Mouse (Mus musculus) layer of hippocampus, adult 18-20 months (tissue): Measurements from ENCODE around the gene Eif4g1. TPM values are rescaled to one million over a fixed set of nuclear protein-coding genes. Genes with fewer than 3 reads are reported as not detected.
"Not testable (repeated sequence)": the region's sequence is repeated elsewhere in the genome, so short reads cannot be mapped to it uniquely, and the experiment has no call there.

Experiments
- DNase-seq, 2 experiments: peaks; one replicate each; pipeline ENCODE4 v3.0.0; 2022; ENCODE audit warnings: low spot score in 2 of 2
- long read RNA-seq: library from polyadenylated mRNA; stranded (forward); transcript quantifications from one replicate; pipeline ENCODE4 v2.0.0, GENCODE M21; 2021
- total RNA-seq, 2 experiments: library from RNA; stranded (reverse); gene quantifications; 2 replicates each; pipeline ENCODE4 v1.2.3; 2021

Eif4g1 gene
- total RNA-seq: 100 to 1,000 TPM; 278 to 283 TPM
- long read RNA-seq, full-length matches to known transcripts: 1 of 162 reads
- long read RNA-seq, partial matches to known transcripts: 73 of 162 reads
- long read RNA-seq, other reads (novel, unspliced or antisense): 88 of 162 reads

DNA sequence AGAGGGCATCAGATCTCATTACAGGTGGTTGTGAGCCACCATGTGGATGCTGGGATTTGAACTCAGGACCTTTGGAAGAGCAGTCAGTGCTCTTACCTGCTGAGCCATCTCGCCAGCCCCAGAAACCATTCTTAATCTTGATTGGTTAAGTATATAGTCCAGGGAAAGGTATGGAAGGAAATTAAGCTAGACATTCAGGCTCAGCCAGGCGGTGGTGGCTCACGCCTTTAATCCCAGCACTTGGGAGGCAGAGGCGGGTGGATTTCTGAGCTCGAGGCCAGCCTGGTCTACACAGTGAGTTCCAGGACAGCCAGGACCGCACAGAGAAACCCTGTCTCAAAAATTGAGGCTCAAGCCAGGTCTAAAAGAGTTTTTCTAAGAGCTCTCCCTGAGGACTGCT lies at the start of gene Eif4g1:
Eif4g1 (plus strand) TSS at position 301 of the 400 bp plus-strand sequence.
- not testable (repeated sequence) for DNase-seq

DNA sequence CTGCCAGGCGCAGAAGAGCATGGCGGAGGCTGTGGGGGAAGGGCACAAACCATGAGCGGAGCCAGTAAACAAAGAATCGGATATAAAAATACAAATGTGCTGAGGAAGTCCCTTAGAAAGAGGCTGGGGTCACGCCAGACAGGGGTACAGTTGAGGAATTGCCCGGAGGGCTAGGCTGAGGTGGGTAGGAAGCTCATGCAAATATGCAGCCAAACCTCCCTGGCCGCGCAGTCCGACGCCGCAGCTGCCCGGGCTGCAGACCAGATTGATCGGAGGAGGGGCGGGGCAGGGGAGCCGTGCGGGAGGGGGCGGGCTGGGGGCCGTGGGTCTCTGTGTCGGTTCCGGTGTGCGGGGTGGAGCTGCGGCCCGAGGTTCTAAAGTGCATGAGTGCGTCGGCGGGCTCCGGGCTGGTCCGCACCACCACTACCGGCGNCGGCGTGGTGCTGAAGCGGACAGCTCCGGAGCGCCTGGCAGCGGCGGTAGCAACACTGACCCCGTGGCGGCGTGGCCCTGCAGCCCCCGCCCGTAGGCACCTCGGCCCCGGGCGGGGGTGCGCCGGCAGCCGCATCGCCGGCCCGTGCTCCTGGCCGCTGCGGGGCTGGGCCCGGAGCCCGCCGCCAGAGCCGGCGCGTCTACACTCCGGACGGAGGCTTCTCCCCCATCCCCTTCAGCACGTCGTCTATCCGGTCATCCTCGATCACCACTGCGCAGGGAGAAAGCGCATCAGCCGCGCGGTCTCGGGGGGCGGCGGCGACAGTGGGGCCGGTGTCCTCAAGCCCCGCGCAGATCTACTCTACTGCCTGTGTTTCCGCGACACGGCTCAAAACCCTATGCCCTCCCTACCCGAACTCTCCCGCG lies 48.3 kb upstream of the Eif4g1 start:
- no peak for DNase-seq

DNA sequence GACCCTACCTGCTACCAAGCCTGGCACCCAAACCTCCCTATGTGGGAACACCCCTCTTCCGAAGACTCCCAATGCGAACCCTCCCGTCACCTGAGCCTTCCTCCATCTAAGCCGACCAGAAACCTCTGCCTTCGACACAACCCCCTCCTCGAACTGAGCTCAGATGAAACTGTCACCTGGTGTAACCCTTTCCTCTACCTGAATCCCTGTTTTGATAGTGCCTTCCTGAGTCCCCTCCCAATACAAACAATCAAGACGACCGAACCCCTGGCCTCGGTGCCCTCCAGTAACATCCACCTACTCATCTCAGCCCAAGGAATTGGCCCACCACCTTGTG lies 47.7 kb upstream of the Eif4g1 start:
- DNase-seq: no peak

DNA sequence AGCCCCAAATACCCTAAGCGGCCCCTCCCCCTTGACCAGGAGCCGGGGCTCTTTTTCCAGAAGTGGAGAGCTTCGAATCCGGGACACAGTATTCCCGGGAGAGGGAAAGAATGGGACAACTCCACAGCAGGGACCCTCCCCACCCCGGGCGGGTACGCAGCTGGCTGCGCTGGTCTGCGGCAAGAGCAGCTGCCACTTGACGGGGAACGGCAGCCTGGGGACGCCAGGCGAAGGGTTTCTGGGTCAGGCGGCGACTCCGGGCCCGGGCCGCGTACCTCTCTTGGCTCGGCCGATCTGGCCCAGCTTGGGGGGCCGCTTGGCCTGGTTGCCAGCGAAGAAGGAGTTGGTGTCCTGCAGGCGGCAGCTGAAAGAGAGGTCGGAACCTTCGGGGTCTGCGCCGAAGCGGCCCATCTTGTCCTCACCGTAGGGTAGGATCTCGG lies 47.3 kb upstream of the Eif4g1 start:
- DNase-seq: no peak

DNA sequence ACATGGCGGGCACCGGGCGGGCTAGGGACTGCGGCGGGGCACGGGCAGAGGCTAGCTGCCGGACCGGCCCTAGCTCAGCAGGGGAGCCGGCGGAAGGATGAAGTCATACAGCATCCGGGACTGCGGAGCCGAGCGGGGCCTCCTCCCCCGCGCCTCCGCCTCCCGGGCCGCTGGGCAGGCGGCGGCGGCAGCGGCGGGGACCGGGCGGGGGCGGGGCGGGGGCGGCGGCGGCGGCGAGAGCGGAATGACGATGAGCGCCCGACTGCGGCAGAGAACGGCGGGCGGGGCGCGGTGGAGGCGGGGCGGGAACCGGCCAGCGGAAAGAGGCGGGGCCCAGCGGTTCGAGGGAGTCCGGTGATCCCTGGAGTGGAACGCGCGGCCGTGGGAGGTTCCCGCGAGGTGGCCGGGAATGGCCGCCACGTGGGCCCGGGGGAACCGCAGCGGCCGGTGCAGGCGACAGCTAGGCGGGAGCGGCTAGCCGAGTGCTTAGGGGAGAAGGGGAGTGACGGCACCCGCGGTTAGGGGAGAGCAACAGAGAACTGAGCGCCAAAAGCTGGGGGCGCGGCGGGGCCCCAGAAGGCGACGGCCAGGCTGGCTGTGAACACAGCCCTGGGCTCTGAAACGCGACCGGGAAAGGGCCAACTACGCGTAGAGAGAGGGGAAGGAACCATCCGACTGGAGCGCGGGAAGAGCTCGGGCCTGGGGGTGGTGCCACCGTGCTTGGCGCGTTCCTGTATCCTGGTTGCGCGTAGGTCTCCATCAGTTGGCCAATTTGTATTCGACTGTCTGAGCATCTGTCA lies 46.7 kb upstream of the Eif4g1 start, which contains the start of gene Camk2n2:
Camk2n2 (minus strand) TSS at position 97 of the 800 bp plus-strand sequence.
- peak in 1 of 2 experiments; percentile 39 for DNase-seq

DNA sequence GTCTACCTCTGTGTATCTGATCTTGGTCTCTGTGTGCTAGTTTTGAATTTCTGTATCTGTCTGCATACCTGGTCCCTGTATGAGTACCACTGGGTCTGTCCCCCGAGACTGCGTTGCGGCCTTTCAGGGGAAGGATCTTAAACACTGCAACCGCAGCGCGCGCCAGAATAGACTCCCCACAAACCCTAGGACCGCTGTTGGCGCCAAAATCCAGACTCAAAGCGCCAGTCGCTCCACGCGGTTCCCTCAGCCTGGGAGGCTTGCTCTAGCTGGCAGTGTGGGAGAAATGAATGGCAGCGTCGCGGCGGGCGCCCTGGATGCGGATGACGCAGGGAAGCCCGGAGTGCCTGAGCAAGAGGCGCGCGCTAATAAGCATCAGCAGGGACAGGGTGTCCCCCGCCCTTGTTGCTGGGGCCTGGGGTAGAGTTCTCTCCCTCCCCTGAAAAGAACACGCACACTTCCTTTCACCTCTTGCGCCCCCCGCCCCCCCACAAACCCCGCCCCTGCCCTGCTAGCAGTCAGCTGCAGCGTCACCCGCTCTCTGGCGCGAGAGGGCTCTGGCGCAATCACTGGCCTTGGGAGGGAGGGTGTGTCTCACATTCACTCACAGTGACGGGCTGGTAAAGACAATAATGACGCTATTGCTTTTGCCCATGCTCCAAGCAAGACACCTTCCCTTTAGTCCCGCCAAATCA lies 46.0 kb upstream of the Eif4g1 start:
- DNase-seq: peak; percentile 57 to 69

DNA sequence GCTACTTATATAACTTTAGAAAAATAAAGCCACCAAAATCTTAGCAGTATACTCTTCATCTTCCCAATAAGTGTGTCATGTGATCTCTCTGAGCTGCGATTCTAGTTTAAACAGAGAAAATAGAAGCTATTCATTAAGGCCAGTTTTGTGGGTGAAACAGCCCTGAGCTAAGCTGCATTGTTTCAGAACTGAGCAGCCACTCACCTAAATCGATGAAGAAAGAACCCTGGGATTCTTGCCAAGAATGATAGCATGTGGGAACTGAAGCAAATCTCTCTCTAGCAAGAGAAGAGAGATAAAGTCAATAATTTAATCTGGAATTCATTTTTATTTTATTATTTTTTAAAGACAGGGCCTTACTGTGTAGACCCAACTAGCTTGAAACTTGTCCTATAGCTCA lies 44.9 kb upstream of the Eif4g1 start:
- DNase-seq: no peak

DNA sequence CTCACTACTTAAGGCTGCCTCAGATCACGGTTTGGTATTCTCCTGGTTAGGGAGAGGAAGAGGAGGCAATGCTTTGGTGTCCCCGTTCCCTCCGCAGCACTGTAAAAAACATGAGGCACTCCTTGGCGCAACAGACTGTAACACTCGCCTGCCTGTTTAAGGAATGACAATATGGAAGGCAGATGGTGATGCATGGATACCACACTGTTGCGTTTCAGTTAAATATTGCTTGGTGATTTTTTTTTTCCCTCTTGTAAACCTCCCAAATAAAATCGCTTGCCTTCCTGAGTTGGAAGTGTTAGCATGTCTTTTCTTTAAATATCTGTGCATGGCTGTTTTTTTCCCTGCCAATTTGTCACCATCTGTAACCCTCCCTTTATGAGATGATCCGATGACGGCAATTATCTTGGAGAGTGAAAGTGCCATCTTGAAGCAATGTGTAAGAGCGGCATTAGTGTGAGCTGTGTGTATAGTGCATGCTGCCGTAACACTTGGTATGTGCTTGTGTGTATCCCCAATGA lies 39.2 kb upstream of the Eif4g1 start:
- peak; percentile 32 to 73 for DNase-seq

DNA sequence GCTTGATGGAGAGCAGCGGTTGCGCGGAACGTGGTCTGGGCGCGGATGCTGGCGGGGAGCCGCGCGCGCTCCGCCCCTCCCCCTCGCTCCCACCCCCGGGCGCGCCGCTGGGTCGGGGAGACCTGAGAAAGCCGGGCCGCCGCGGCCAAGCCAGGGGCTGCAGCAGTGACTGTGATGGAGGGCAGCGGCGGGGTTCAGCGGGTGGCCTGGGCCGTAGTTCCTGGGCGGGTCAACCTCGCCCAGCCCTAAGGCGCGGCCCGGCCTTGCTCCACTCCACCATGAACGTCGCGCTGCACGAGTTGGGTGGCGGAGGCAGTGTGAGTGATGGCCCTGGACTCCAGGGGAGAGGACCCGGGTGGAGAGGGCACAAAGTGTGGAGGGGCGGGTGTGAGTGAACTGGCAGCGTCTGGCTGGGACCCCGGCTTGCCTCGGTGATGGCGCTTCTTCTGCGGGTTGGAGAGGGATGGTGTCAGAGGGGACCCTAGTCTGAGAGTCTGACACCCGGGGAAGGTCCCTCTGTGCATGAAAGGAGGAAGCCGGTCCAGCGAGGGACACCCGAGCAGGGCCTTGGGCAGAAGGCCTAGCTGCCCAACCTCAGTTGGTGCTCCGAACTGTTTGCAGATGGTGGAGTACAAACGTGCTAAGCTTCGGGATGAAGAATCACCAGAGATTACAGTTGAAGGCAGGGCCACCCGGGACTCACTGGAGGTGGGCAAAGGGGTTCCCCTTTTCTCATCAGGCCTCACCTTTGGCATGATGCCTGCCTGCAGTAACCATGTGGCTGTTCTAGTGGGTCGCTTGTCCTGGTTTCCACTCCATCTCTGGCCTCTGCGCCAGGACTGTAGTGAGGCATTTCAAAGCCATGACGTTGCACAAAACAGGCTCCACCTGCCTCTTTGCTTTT lies 38.1 kb upstream of the Eif4g1 start, which contains the start of gene Ece2:
Ece2 (plus strand) TSS at position 98 of the 904 bp plus-strand sequence.
- DNase-seq: no peak

DNA sequence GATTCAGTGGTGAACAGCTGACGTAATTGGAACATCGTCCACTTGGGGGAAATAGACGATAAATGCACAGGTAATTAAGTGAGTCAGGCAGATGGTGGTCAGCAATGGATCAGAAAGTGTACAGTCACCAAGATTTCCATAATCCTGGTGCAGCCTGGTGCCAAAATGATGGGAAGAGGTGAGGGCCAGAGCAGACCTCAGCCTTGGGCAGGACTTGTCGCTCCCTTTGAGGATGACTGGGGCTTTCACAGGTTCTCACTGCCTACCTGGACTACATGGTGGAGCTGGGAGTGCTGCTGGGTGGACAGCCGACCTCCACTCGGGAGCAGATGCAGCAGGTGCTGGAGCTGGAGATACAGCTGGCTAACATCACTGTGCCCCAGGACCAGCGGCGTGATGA lies 30.7 kb upstream of the Eif4g1 start:
- DNase-seq: no peak

DNA sequence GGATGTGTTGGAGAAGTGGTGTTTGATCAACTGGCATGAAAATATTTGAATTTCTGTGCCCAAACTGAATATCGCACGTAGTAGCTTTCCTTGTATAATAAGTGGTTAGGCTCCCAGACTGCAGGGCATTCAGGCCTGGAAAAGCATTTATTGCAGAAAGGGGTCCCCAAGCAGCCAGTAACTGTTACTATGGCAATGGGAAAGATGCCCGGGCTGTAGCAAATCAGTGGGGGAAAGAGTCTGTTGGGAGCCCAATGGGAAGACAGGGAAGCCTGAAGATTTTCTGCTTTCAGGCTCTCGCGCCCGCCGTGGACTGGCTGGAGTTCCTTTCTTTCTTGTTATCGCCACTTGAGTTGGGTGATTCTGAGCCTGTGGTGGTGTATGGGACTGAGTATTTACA lies 29.7 kb upstream of the Eif4g1 start:
- peak; percentile 59 to 75 for DNase-seq

DNA sequence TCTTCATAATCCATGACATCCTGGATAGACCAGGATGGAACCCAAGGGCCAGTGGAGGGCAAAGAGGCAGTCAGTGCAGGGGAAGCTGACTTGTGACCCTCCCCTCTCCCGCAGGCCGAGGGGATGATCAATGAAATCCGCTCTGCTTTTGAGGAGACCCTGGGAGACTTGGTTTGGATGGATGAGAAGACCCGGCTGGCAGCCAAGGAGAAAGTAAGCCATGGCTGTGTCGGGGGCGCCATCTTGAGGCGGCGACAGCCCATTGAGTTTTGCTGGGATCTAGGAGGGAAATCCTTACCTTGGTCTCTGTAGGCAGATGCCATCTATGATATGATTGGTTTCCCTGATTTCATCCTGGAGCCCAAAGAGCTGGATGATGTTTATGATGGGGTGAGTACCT lies 26.0 kb upstream of the Eif4g1 start:
- peak; percentile 52 to 85 for DNase-seq

DNA sequence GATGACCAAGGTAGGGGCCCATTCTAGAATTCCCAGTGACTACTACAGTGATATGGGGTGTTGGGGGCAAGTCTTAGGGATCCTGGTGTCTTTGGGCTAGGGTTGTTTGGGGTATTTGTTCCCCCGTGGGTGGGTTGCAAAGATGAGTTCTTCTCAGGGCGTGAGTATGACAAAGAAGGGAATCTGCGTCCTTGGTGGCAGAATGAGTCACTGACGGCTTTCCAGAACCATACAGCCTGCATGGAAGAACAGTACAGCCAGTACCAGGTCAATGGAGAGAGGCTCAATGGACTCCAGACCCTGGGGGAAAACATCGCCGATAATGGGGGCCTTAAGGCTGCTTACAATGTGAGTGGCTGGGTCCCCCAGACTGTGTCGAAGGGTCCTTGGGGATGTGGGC lies 24.2 kb upstream of the Eif4g1 start:
- DNase-seq: no peak

DNA sequence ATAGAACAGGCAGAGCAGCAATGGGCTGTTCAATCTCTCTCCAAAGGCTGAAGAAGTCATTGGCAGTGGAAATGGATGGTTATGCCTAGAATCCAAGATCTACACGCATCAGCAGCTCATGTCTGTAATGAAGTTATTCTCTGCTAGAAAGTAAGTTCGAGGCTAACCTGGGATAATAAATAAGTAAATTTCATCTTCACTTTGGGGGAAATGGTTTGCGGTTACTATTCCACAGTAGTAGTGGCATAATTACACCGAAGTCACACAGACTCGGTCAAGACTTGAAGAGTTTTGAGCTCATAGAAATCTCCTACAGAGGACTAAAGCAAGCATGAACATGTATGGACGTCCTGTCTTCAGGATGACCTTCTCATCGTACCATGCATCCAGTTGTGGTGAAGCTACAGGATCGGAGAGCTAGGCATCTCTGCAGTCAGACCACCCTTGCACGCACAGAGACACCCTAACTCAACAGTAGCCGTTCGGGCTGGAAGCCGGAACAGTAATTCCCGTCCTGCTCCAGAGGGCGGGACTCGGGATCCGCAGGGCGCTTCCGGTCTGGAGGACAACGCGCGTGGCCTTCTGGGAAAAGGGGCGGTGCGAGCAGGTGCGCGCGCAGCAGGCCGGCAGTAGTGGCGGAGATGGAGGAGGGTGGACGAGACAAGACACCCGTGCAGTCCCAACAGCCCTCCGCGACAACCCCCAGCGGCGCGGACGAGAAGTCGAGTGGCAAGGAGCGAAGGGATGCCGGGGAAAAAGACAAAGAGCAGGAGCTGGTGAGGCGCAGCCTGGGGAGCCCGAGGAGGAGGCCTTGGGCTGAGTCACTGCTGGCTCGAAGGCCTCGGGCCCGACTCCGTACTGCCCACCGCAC lies 16.8 kb upstream of the Eif4g1 start, which contains the start of gene Psmd2:
Psmd2 (plus strand) TSS at position 577 of the 871 bp plus-strand sequence.
- DNase-seq: peak; percentile 95 to 98

DNA sequence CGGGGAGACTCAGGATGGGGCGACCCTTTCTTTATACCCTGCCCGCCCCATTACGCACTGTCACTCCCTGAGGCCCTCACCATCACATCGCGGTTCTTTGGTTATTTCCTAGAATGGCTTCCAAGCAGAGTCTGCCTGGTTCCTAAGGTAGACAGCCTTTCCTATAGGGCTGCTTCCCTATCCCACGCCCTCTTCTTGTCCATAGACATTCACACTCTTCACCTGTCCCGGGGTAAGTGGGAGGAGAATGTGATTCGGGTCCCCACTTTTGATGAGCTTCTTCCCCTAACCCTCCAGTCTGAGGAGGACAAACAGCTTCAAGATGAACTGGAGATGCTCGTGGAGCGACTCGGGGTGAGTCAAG lies 16.2 kb upstream of the Eif4g1 start:
- DNase-seq: no peak

DNA sequence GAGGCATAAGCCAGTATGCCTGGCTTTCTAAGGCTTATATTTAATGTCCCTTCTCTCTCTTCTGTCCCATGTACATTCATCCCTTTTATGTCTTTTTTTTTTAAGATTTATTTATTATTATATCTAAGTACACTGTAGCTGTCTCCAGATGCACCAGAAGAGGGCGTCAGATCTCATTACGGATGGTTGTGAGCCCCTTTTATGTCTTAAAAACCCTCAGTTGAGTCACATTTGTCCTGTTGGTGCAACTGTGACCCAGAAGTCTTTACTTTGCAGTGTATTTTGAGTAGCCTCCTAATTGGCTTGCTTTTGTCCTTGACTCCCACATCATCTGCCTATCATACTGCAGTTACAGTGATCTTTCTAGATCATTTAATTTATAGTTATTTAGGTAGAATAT lies 14.8 kb upstream of the Eif4g1 start:
- DNase-seq: no peak

DNA sequence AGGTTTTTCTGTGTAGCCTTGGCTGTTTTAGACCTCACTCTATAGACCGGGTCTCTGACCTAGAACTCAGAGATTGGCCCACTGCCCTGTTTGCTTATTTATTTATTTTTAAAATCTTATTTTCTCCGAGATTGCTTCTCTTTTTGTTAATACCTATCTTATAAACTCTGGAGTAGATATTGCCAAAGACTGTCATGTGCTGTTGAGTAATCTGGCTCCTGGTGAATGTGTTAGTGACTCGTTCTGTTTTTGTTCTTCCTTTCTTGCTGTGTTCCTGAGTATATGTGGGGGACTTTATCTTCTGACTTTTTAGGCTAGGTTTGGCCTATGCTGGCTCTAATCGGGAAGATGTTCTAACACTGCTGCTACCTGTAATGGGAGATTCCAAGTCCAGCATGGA lies 10.5 kb upstream of the Eif4g1 start:
- no peak for DNase-seq

DNA sequence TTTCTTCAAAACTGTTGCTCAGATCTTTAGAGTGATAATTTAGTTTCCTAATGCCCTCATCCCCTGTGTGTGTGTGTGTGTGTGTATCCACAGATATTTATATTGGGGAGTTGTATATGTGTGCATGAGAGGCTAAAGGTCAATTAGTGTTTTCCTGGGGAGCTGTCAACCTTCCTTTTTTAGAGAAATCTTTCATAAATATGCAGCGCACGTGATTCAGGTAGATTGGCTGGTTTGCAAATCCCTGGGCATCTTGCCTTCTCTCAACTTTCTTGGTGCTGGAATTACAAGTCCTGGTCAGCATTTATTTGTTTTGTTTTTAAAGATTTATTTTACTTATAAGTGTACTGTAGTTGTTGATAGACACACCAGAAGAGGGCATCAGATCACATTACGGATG lies 2.2 kb downstream of the Eif4g1 start:
- DNase-seq: no peak

DNA sequence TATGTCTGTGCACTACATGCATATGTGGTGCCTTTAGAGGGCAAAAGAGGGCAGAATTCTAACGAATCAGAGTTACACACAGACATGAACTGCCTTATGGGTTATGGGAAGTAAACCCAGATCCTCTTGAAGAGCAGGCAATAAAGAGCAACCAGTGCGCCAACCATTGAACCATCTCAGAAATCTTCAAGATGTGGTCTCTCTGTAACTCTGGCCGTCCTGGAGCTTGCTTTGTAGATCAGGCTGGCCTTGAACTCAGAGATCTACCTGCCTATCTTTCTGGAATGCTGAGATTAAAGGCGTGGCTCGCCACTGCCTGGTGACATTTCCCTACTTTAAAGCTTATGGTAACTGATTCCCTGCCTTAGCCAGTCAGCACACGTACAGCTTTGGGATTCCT lies 3.8 kb downstream of the Eif4g1 start:
- DNase-seq: no peak
